Mouse (Mus musculus): ENCODE results near the gene Gm4756. TPM values are rescaled to one million over a fixed set of nuclear protein-coding genes. Genes with fewer than 3 reads are reported as not detected.
A peak's percentile ranks its signal among the peaks of the same experiment; 100 is the strongest.
"Not testable (repeated sequence)": the region's sequence is repeated elsewhere in the genome, so short reads cannot be mapped to it uniquely, and the experiment has no call there.

The Gm4756 gene
- total RNA-seq (2021): not detected
- long read RNA-seq, experiment 1: 0 reads
- long read RNA-seq, experiment 2: 0 reads

- DNase-seq (ENCODE audit: low spot score in 2 of 2): no peak
These were observed at the start of gene Gm4756 for GRCm38 (mm10) chr12:72649611-72650330. Gene Gm4756, minus strand, starts transcription at chr12:72649661.

- peak; percentile 4 to 19 for DNase-seq (ENCODE audit: low spot score in 2 of 2)
These were observed 45.5 kb upstream of the Gm4756 start for GRCm38 (mm10) chr12:72694901-72695463.

GRCm38 (mm10) chr12:72694438-72694837 lies 45.0 kb upstream of the Gm4756 start:
- no peak for DNase-seq (ENCODE audit: low spot score in 2 of 2)

- DNase-seq (ENCODE audit: low spot score in 2 of 2): peak in 1 of 2 experiments; percentile 30
These were observed 44.4 kb upstream of the Gm4756 start for GRCm38 (mm10) chr12:72693895-72694294.

- DNase-seq (ENCODE audit: low spot score in 2 of 2): not testable (repeated sequence)
These were observed 38.8 kb upstream of the Gm4756 start for GRCm38 (mm10) chr12:72688281-72688680.

GRCm38 (mm10) chr12:72687741-72688140 lies 38.3 kb upstream of the Gm4756 start:
- not testable (repeated sequence) for DNase-seq (ENCODE audit: low spot score in 2 of 2)

- DNase-seq (ENCODE audit: low spot score in 2 of 2): not testable (repeated sequence)
These were observed 37.1 kb upstream of the Gm4756 start for GRCm38 (mm10) chr12:72686566-72686965.

- no peak for DNase-seq (ENCODE audit: low spot score in 2 of 2)
These were observed 34.2 kb upstream of the Gm4756 start for GRCm38 (mm10) chr12:72683612-72684011.

- no peak for DNase-seq (ENCODE audit: low spot score in 2 of 2)
These were observed 33.2 kb upstream of the Gm4756 start for GRCm38 (mm10) chr12:72682511-72683282.

GRCm38 (mm10) chr12:72681919-72682318 lies 32.5 kb upstream of the Gm4756 start:
- no peak for DNase-seq (ENCODE audit: low spot score in 2 of 2)

- no peak for DNase-seq (ENCODE audit: low spot score in 2 of 2)
These were observed 30.2 kb upstream of the Gm4756 start for GRCm38 (mm10) chr12:72679635-72680034.

GRCm38 (mm10) chr12:72674820-72675219 lies 25.4 kb upstream of the Gm4756 start:
- no peak for DNase-seq (ENCODE audit: low spot score in 2 of 2)

- no peak for DNase-seq (ENCODE audit: low spot score in 2 of 2)
These were observed 24.8 kb upstream of the Gm4756 start for GRCm38 (mm10) chr12:72674079-72674797.

GRCm38 (mm10) chr12:72671516-72672135 lies 22.2 kb upstream of the Gm4756 start:
- no peak for DNase-seq (ENCODE audit: low spot score in 2 of 2)

GRCm38 (mm10) chr12:72670921-72671320 lies 21.5 kb upstream of the Gm4756 start:
- DNase-seq (ENCODE audit: low spot score in 2 of 2): no peak

- no peak for DNase-seq (ENCODE audit: low spot score in 2 of 2)
These were observed 18.5 kb upstream of the Gm4756 start for GRCm38 (mm10) chr12:72667868-72668469.

GRCm38 (mm10) chr12:72666015-72666414 lies 16.6 kb upstream of the Gm4756 start:
- DNase-seq (ENCODE audit: low spot score in 2 of 2): no peak

- peak; percentile 83 to 87 for DNase-seq (ENCODE audit: low spot score in 2 of 2)
These were observed 15.4 kb upstream of the Gm4756 start, which contains the start of gene Dhrs7 for GRCm38 (mm10) chr12:72664735-72665337. Gene Dhrs7, minus strand, starts transcription at chr12:72664909.

- DNase-seq (ENCODE audit: low spot score in 2 of 2): peak; percentile 39 to 47
These were observed 14.7 kb upstream of the Gm4756 start for GRCm38 (mm10) chr12:72664020-72664734.

Measured in adrenal gland, adult 18-20 months (tissue).